Mouse (Mus musculus) monocyte, adult 5-6 weeks (primary cell): Measurements from ENCODE around the gene Calm2. TPM values are rescaled to one million over a fixed set of nuclear protein-coding genes. Genes with fewer than 3 reads are reported as not detected.

Source experiments
- ATAC-seq: fragments of 153-309, 156-312 bp; replicated peaks from 2 replicates; pipeline ENCODE4 v1.8.0; 2017; ENCODE audit warnings: mild to moderate bottlenecking; ENCODE audit not compliant: low TSS enrichment, insufficient number of reproducible peaks, severe bottlenecking, poor library complexity, low FRiP score
- total RNA-seq: library from RNA; stranded (forward); fragments of 200-1000, 200-491, 200-594 nt; gene quantifications from 3 replicates; pipeline ENCODE4 v1.2.3, GENCODE M21; 2017

The Calm2 gene
- total RNA-seq = 1,504 to 2,308 TPM (median 2,140 TPM) in 3 replicates

GRCm38 (mm10) chr17:87446767-87447611 is at the start of gene Calm2:
Gene Calm2, minus strand, starts transcription at chr17:87446935.
- peak; percentile 93 for ATAC-seq

- no peak for ATAC-seq
Observed at GRCm38 (mm10) chr17:87495504-87495903, 48.8 kb upstream of the Calm2 start.

GRCm38 (mm10) chr17:87494310-87494709 is 47.6 kb upstream of the Calm2 start:
- no peak for ATAC-seq

DNA sequence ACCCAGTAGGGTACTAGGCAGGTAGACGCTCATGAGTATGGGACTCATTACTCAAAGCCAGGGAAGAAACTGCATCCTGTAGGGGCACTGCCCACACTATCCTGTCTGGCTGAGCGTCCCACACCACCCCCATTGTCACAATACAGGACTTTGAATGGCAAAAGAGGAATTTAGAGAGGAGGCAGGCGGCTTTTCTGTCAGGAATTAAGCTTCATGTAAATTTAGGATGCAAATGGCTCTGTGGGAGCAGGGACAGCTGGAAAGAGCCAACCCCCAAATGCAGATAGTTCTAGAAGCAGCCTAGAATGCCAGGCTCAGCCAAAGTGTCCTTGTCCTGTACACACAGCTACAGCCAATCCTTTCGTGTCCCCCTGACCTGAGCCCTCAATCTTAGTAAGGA is 45.6 kb upstream of the Calm2 start:
- no peak for ATAC-seq

DNA sequence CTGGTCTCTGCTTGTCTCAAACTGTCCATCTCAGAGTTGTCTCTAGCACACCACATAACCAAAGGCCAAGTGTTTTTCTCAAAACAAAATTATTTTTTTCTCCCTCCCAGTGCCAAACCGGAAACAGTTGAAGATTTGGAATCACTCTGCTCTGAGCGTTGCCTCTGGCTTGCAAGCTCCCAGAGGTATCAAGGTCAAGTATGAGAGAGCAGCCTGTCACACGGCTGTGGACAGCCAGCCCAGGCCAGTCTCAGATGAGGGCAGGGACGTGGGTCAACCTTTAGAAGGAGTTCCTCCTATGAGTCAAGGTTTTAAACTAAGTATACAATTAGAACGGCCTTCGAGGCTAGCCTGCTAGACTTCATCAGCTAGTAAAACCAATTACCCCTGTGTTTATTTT is 43.6 kb upstream of the Calm2 start:
- no peak for ATAC-seq

DNA sequence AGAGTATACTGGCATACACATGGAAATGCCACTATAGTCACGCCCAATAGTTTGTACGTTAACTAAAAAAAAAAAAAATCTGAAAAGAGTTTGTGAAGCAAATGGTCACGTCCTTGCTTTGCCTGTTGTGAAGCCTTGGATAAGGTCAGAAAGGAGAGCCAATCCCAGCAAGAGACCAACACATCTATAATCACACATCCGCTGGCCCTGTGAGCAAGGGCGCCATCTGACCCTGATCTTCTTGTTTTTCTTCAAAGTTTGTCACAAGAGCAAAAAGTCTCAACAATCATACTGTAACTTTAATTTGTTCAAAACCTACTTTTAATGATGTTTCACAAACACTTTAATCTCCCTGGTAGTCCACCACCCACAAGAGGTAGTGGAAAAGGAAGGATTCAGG is 39.0 kb upstream of the Calm2 start:
- no peak for ATAC-seq

DNA sequence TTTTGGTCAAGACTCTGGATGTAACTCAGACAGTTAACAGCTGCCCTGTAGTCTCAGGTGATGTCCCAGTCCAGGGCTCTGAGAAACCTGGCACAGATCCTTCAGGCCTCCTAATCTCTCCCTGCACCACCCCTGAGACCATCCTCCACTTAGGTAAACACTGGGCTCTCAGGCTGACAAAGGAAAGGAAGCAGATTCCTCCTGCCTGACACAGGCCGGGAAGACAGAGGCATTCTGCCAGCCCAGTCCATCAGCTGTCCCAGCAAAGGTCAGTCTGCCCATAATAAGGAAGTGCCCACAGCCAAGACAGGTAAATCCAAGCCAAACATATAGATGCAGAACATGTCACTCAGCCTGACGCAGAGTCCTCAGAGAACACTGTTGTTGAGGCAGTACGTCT is 36.1 kb upstream of the Calm2 start:
- no peak for ATAC-seq

DNA sequence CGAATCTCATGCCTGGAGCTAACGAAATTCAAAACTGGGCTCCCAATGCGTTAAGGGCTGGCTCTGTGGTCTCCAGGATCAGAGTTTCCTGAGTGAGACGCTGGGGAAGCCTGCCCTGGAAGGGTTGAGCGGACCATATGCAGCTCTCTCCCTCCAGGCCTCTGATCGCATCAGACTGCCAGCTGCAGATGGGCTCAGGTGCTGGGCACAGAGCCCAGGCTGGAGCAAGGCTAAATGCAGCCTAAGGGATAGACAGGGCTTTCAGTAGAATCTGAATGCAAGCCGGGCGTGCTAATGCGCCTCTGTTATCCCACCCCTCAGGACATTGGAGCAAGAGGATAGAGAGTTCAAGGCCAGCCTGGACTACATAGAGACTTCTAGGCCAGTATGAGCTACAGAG is 31.8 kb upstream of the Calm2 start:
- no peak for ATAC-seq

GRCm38 (mm10) chr17:87477611-87478010 is 30.9 kb upstream of the Calm2 start:
- ATAC-seq = no peak

DNA sequence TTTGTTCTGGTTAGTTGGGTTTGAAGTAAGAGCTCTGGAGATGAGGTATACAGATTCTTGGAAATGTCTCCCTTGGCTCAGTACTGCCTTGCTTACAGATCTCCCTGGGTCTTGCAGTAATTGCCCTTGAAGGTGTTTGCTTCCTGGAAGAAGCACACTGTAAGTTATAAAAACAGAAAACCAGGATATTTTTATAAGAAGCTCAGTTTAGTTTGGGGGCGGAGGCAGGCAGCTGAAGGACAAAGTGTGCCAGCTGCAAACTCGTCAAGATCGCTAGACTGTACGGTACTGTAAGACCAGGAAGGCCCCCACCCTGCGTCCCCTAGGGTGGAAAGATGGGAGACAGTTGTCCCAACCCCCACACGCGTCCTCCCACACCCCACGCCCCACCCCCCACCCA is 28.6 kb upstream of the Calm2 start:
- no peak for ATAC-seq

- no peak for ATAC-seq
Observed at GRCm38 (mm10) chr17:87474501-87474795, 27.7 kb upstream of the Calm2 start.

GRCm38 (mm10) chr17:87473736-87474500 is 27.2 kb upstream of the Calm2 start:
- ATAC-seq = peak; percentile 72

DNA sequence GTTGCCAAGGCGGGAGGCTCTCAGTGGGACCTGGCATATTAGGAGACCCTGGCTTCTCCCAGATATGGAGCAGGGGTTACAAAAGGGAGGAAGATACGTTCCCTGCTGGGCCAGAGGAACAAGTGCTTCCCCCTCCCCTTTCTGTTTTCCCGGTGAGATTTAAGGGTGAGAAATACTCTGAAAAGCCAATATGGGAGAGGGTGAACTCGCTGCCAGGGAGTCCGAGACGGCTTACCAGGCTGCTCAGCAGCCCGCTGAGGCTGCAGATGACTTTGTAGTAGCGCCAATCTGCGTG is 26.7 kb upstream of the Calm2 start:
- ATAC-seq = no peak

DNA sequence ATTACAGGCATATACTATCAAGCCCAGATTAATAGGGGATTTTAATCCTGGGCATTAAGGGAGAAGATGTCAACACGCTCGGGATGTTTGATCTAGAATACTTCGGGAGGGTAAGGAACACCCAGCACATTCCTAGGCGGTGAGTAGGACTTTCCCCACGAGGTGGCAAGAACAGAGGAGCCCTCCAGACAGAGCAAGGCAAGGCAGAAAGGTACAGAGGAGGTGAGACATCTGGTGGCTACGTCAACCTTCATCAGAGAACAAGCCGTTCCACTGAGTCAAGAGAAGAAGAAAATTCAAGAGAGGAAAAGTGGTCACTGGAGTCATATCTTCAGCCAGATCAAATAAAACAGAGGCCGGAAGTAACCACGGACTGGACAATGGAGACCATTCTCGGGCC is 26.1 kb upstream of the Calm2 start:
- no peak for ATAC-seq

DNA sequence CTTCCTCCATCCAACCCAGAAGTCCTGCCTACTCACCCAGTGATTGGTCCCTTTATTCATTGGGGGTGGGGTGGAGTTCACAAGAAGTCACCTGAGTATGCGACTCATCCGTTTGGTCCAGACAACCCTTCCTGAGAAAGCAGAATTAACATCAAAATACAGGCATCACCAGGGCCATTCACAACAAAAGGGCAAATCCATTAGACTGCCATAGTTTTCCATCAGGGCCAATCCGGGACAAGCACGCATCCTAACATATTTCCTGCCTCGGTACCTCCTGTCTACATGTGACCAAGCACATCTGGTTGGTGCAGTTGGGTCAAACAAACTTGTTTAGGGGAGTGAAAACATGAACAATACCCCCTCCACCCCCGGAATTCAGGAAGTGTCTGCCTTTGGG is 24.9 kb upstream of the Calm2 start:
- no peak for ATAC-seq

- no peak for ATAC-seq
Observed at GRCm38 (mm10) chr17:87470797-87471196, 24.1 kb upstream of the Calm2 start.

DNA sequence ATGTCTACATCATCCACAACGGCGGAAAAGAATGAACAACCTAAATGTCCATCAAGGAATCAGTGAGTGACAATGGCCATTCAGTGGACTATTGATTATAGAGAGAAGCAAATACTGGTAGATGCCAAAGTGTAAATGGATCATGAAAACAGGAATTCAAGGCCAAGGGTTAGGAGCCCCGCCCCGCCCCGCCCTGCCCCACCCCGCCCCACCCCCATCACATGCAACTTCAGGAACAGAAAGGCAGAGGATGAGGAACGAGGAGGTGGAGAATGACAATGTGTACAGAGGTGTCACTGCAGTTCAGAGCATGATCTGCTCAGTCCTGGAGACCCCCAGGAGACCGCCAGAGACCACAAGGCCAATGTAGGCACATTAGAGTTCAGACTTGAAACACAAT is 23.5 kb upstream of the Calm2 start:
- no peak for ATAC-seq

DNA sequence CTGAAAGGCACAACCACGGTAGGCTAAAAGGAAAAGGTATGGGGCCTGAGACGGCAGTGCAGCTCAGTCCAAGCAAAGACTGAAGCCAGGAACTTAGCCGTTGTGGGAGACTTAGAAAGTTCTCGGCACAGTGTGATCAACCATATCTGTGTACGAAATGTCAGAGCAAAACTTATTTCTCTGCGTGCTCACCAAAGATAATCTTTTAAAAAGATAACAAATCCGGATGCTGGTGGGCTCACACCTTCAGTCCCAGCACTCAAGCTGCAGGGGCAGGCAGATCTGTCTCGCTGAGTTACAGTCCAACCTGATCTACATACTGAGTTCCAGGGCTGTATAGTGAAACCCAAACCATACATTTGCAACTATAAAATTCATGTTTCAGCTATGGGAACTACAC is 22.7 kb upstream of the Calm2 start:
- ATAC-seq = no peak

DNA sequence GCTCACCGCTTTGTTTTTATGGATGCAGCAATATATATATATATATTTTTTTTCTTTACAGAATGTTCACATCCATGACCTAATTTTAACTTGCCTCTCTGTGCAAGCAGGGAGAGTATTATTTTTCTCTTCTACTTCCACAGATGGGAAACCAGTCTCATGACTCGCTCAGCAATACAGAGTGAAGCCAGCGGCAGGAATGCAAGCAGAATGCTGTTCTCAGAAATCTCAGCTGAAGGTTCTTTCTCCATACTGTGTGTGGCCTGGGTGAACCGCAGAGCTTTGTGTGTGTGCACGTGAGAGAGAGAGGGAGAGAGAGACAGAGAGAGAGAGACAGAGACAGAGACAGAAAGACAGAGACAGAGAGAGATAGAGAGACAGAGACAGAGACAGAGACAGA is 21.9 kb upstream of the Calm2 start:
- no peak for ATAC-seq

- no peak for ATAC-seq
Observed at GRCm38 (mm10) chr17:87461499-87461896, 14.8 kb upstream of the Calm2 start.
